Mouse (Mus musculus): ENCODE measurements around the gene Eefsec.
A peak's percentile ranks its signal among the peaks of the same experiment; 100 is the strongest.

Eefsec gene

DNA sequence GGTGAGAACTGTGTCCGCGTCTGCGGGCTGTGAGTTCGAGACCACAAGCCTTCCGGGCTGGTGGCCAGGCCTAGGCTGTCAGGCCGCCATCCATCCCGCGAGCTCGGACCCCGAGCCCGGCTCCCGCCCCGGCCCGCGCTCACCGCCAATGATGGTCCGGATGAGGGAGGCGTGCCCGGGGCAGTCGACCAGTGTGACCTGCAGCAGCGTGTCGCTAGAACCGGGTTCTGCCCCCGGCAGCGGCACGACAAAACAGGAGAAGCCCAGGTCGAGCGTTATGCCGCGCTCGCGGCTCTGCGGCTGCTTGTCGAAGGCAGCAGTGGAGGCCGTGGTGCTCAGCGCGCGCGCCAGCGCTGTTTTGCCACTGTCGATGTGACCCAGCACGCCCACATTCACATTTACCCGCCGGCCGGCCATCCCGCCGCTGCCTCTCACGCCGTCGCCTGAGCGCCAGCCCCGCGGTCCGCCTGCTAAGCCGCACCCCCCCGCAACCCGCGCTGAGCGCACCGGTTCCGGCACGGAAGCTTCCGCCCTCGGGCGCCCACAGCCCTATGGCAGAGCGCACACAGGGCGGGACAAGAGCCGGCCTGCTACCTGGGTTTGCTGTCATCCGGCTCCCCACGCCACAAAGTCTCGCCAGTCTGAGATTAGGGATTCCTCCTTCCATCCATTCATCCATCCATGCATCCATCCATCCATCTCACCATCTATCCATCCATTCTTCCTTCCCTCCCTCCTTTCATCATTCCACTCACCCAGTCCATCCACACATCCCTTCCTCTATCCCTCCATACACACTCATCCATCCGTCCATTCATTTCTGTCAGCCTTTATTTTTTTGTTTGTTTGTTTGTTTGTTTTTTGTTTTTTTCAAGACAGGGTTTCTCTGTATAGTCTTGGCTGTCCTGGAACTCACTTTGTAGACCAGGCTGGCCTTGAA is at the start of gene Eefsec:
TSS of gene Eefsec (minus strand) at position 477 of the 940 bp plus-strand sequence.
- peak; percentile 92 to 93 for DNase-seq

DNA sequence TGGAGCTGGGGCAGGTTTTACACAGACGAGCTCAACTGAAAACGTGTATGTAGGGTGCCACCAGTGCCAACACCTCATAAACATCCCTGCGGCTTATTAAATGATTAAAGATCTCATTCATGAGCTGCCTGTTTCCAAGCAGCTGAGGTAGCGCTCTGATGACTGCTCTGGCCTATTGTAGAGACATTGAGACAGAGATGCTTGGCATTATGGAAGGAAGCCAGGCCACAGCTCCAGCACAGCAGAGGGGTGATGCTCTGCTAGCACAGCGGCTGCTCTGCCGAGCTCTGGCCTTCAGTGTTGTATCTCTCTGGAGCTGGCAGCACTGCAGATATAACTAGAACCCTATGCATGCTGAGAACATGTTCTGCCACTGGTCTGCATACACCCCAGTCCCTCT is 47.4 kb upstream of the Eefsec start:
- peak in 1 of 2 experiments; percentile 51 for DNase-seq

DNA sequence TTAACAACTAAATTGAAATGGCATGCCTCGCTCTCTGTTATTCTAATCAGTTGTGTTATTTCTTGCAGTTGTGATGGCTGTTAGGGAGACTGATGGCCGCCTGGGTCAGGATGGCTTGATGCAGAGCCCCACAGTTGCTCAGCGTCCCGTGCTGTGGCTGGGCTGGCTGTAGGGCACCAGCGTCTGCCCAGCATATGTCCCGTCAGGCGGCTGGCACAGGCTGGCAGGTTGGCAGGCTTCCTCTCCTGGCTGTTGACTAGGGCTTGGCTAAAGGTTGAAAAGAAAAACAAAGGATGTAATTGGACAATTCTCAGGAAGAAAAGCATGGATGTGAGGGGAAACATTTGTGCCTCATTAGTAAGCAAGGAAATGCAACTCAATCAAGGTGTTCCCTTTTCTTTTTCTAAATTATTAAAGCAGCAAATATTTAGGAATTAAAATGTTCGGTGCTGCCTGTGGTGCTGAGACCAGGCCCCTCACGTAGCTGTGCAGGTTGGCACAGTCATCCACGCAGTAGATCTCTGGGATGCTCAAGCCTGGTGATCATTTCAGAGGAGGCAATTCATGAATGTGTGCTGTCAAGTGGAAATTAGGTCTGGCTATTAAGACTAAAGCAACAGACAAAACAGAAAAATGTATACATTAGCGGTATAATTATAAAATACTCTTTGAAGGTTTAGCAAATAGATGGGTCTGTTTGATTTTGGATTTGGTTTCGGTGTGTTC is 44.5 kb upstream of the Eefsec start:
- peak; percentile 98 for DNase-seq

DNA sequence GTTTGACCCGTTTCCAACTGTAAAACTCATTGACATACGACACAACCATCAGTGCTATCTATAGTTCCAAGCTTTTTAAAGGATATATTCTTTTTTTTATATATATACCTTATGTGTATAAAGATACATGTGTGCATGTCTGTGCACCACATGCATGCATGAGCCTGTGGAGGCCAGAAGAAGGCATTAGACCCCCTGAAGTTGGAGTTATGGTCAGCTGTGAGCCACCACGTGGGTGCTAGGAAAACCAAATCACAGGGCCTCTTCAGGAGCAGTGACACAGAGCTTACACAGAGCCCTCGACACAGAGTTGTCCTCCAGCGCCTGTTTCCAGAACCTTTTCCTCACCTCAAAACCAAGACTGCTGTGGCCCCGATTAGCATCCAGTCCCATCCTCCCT is 43.5 kb upstream of the Eefsec start:
- DNase-seq = peak in 1 of 2 experiments; percentile 39

DNA sequence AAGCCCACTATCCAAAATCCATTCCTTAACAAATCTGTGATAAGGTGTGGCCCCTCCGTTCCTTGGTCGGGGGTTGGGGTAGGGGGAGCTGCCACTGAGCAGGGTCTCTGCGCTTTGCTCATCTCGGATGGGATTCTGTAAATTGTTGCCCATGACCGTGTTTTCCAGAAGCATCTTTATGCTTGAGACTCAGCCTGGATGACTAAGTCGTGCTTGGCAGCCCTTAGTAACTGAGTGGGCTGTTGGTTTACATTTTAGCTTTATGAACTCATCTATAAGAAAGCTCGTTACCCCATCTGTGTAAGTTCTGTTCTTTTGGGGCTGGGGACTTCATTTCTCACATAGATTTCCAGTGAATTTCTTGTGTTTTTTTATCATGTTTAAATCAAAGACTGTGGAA is 42.7 kb upstream of the Eefsec start:
- DNase-seq = no peak

DNA sequence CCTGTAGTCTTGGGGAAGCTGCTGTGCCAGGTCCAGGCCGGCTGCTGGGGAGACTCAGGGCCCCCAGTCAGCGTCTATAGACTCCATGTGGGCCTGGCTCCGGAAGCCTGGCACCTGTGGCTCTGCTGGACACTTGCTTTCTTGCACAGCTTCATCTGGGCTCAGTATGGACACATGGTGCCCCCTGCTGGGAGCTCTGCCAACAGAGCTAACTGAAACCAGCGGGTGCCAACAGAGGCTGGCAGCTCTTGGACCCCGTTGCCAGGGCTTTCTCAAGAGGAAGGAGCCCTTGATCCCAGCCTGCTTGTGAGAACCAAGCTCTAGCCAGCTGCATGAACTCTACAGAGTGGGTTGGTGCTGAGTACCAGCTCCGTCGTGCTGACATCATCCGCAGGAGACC is 40.6 kb upstream of the Eefsec start:
- peak; percentile 70 to 72 for DNase-seq

DNA sequence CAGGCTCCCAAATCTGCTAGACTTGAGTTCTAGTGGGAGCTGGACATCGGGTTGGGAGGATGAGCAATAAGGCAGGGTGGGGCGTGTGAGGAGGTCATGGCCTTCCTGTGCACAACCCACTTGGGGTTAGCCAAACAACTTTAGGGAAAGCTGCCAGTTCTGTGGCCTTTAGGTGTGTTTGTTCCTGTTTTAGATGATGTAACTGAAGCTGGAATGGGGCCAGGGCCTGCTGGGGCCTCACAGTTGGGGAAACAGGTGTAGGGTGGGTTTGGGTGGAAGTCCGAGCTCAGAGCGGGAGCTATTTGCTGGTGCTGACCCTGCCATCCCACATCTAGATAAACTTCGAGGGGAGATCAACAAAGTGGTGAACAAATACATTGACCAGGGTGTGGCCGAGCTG is 39.0 kb upstream of the Eefsec start:
- DNase-seq = no peak

DNA sequence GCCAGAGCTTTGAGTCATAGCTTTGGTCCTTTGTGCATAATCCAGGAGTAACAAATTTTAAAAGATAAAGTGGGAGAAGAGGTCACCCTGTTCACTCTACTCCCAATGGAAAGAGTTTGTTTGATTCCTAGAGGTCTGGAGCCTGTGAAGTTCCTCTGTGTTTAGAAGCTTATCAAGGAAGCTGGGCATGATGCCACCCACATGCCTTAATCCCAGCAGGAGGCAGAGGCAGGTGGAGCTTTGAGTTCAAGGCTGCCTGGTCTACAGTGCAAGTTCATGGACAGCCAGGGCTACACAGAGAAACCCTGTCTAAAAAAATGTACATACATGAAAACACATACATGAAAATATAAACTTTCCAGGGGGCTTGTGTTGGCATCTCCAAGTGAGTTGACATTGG is 37.6 kb upstream of the Eefsec start:
- DNase-seq = peak in 1 of 2 experiments; percentile 46

DNA sequence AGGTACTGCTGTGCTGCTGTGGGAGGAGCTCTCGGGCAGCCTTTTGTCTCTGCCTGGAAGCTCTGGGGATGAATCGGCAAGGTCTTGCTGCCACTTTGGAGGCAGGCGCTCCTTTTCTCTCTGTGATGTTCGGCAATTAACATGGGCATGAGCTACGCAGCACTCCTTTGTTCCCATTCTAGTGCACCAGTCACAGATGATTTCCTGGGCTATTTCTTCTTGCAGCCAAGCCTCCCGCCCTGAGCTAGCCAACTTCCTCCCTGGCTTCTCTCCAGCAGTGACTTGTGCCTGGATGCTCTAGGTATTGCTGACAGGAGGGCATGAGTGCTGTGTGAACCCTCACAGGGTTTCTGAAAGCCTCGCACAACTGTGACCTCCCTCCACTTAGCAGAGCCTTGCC is 36.8 kb upstream of the Eefsec start:
- DNase-seq = peak; percentile 84 to 86

DNA sequence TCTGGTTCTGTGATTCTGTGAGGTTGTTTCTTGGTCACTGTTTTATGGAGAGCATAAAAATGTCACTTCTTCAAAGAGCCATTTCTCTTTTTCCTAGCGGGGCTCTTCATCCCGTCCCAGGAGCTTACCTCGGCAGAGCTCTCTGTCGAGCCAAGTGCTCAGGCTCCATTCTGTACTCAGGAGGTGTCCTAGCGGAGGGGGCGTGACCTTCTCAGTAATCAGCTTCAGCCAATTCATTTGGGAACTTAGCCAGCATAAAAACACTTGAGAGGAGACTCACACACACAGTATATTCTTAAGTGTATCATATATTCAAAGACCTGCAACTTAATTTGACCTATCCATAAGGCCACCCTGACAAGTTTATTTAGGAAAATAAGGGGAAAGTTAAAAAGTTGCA is 34.1 kb upstream of the Eefsec start:
- no peak for DNase-seq

DNA sequence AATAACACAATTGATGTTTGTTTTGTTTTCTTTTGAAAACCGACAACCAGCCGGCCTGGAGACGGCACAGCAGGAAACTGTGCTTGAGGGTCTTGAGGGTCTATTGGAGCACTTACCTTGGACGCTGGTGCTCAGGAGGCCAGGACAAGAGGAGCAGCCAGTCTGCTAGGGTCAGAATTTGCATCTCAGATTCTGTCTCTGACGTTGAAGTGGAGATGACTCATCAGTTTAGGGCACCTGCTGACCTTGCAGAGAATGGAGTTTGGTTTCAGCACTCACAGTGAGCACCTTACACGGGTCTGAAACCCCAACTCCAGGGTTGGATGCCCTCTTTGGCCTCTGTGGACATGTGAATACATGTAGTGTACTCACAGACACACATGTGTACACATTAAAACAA is 23.5 kb upstream of the Eefsec start:
- DNase-seq = no peak

DNA sequence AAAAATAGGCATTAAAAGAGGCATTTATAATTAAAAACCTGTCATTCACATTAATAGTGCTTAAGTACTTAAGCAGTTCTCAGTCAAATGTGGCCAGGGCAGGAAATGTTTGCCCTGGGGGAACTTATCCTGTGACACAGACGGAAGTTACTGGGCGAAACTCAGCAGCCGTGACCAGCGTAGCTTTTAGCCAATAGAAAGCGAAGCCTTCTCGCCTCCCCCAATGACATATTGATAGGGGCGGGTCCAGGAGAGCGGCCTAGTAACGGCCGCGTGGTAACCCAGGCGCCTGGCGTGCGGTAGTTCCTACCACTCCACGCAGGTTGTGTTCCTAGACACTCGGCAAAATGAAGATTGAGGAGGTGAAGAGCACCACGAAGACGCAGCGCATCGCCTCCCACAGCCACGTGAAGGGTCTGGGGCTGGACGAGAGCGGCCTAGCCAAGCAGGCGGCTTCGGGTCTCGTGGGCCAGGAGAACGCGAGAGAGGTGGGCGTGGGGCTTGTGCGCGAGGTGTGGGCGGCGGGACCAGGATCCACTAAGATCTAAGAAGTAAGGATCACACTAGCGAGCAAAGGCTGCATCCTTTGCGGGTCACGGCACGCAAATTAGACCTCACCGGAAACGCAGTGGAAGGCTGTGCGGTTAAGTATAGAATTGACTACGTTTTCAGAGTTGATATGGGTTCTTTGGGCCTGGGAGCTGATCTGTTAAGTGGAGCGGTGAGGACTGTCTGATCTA is 19.0 kb upstream of the Eefsec start, which contains the start of gene Ruvbl1:
TSS of gene Ruvbl1 (plus strand) at position 229 of the 740 bp plus-strand sequence.
- DNase-seq = peak; percentile 93

DNA sequence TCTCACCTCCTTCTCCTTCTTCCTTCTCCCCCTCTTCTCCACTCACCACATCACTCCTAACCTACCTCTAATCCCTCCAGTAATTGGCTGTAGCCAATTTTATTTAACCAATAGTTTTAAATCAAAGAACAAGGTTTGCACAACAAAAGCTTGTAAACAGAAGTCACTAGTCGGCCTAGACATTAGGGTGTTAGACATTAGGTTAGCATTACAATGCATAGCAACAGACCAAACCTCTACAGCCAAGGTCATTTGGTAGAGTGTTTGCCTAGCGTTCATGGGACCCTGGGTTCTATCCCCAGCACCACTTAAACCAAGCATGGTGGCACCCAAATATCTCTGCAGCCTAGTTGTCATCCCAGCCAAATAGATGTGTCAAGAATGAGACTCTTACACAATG is 8.2 kb upstream of the Eefsec start:
- no peak for DNase-seq

DNA sequence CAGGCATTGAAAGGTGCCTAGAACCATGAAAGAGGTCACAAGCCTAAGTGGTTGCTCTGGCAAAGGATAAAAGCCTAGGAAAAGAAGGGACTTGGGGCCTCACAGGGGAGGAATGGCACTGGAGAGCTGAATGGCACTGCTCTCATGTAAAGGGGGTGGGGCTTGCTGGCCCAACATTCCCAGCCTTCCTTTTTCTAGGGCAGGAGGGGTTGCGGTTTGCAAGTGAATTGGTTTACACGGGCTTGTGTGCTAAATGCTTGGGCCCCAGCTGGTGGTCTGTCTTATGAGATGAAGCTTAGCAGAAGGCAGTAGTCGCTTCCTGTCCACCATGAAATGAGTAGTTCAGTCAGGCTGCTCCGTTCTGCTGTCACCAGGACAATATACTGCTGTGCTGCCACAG is 1.1 kb upstream of the Eefsec start:
- no peak for DNase-seq

DNA sequence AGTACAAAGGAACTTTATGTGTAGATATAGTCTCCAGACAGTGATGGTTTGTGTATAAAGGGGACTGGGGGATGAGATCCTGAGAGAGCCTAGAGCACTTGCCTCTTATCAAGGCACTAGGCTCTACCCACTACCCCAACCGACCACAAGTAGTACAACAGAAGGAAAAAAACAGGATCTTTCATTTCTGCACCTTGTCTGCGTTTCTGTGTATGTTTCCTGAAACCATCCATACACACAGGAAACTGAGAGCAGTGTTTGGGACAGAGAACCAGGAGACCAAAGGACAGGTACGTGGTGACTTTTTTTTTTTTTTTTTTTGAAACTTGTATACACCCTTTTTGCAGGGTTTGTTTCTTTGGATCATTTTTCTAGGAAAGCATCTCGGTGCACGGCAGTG is 678 bp downstream of the Eefsec start:
- no peak for DNase-seq

DNA sequence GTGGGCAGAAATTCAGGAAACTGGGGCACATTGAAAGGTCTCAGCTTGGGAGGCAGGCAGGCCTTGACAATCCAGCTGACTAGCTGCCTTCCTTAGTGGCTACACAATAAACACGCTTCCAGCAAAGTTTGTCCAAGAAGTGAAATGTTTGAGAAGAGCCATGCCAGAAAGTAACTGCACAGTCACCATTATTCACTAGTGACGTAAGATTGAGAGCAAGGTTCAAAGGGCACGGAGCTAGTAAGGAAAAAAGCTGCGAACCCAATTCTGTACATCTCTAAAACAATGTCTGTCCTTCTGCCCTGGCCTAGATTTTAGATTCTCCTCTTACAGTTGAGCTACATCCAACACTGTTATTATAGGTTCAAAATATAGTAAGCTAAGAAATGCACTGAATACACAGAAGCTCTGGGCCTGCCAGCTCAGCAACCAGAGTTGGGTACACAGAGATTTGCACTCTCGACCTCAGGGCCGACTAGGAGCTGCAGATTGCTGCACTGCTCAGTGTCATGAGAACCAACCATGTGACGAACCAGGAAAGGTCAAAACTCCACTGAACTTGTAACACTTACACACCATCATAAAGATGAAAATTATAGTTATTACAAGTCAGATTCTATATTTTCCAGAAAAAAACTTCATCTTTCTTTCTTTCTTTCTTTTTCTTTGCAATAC is 2.1 kb downstream of the Eefsec start:
- DNase-seq = no peak

DNA sequence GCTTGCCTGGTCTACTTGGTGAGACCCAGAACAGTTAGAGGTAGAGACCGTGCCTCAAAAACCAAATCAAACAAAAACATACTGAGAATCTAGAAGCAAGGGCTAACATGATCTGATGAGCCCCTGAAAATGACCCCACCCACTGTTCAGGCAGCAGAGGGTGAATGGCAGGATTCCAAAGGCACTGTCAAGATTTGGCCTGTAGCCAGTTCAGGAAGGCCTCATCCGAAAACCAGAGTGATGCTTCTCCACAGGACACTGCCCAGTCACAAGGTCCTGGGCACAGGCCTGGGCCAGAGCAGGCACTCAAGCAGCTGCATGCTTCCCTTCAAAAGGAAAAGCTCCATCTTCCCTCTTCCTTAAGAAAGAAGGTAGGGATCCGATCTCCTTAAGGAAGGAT is 2.9 kb downstream of the Eefsec start:
- DNase-seq = no peak

DNA sequence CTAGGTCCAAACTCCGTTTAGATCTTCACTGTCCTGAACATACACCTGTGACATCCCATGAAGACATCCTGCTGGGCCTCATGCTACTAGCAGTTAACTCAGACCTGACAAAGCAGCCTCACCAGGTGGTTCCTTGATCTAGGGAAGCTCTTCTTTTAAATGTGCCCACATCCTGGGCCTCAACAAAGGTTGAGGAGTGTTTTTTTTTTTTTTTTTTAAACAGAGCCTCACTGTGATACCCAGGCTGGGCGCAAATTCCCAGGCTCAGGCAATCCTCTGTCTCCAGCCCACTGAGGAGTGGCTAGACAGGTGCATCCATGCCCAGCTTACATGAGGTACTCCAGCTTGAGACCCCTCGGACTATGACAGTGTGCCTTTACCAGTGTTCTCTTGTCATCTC is 3.8 kb downstream of the Eefsec start:
- DNase-seq = no peak

DNA sequence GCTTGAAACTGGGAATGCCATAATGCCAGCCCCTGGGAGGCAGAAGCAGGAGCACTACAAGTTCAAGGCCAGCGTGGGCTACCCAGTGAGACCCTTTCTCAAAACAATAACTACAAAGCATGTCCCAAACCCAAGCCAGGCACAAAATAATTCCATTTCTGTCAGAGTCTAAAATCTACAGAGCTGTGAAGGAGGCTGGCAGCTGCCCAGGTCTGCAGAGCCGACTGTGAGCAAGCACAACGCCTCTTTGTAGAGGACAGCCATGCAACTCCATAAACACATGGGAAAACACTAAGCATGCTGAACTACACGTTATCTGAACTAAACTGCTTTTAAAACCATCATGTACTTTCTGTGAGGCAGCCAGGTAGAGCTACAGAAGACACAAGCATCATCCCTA is 7.3 kb downstream of the Eefsec start:
- DNase-seq = peak in 1 of 2 experiments; percentile 12

DNA sequence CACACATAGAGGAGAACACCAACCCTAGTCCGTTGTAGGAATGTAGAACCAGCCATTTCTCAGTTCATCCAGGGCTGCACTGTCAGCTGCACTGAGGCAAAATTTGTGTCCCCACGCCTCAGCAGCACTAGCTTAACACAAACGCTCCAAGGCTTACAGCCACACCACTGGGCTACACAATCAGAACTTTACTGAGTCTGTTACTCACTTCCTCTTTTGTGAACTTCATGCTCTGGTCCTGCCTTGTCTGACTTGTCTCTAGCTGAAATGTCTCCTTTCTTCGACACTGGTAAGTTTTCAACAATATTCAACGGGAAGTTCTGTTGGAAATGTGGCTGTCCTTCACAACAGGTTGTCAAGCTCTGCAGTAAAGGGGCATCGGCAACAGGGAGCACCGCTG is 10.7 kb downstream of the Eefsec start:
- DNase-seq = no peak

DNA sequence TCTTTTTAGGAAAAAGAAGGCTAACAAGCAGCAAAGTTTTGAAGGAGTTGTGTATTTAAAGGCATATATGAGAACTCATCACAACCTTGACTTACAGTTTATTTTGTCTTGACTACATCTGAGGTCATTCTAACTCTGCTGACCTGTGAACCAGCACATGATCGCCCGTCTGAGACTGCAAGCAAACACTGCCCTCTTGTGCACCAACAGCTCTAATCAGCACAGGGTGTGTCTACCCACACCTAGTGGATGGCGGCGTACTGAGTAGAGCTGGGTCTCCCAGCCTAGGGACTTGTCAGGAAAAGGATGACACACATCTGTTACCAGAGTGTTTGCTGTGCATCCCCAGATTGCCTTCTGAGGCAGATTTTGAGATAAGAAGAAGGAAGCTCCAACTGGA is 15.1 kb downstream of the Eefsec start:
- peak; percentile 56 to 61 for DNase-seq

DNA sequence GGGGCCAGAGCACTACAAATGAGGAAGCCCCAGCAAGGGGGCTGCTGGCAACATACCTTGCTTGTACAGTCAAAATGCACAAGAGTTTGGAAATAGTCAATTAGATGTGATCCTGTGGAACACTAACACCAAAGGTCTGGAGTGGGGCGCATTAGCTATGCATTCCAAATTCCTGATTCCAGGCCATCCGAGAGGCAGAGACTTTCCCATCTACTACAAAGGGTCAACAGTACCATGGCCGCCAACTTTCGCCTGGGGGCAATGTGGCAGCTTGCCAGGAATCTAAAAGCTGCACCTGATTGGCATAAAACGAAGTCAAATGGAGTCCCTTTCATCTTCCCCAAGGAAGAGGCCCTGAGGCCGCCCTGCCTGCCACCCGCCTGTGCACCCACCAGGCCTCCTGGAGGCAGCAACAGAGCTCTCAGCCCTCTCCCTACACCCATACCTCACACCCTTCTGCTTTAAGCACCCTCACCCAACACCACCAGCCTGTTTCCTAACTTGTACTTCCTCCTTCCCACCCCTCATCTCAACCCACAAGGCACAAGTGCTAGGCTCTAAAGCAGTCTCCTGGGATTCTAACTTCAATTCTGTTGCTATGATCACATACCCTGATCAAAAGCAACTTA is 30.1 kb downstream of the Eefsec start:
- DNase-seq = peak in 1 of 2 experiments; percentile 6
